Mouse (Mus musculus): ENCODE measurements around the gene Adam30. TPM values are rescaled to one million over a fixed set of nuclear protein-coding genes. Genes with fewer than 3 reads are reported as not detected.

Gene Adam30
- total RNA-seq, 2 experiments from 2014 or later = not detected

GRCm38 (mm10) chr3:98206977-98207376, 46.5 kb downstream of the Adam30 start:
- H3K27ac ChIP-seq = no peak overlapping the region
- no peak overlapping the region for H3K4me3 ChIP-seq
- intact Hi-C loops (cut with DNase I) = no loop called here
- no peak for DNase-seq
- TF ChIP-seq CTCF (IDR thresholded peaks at IDR 0.05) = no peak

GRCm38 (mm10) chr3:98209161-98209560, 48.7 kb downstream of the Adam30 start:
- TF ChIP-seq CTCF (IDR thresholded peaks at IDR 0.05) = no peak
- no peak for DNase-seq
- intact Hi-C loops (cut with DNase I) = no loop called here
- Histone ChIP-seq H3K27ac (no peak overlapping the region), H3K4me3 (no peak overlapping the region)

- intact Hi-C loops (cut with DNase I) = no loop called here
- H3K27ac ChIP-seq = no peak overlapping the region
- no peak for TF ChIP-seq CTCF (IDR thresholded peaks at IDR 0.05)
- no peak overlapping the region for H3K4me3 ChIP-seq
- DNase-seq = no peak
Measured at GRCm38 (mm10) chr3:98210860-98211259, 50.4 kb downstream of the Adam30 start.

- no peak for TF ChIP-seq CTCF (IDR thresholded peaks at IDR 0.05)
- Histone ChIP-seq H3K27ac (no peak overlapping the region), H3K4me3 (no peak overlapping the region)
- no peak for DNase-seq
- intact Hi-C loops (cut with DNase I) = no loop called here
Measured at GRCm38 (mm10) chr3:98211301-98212081, 51.1 kb downstream of the Adam30 start.

Other genes with a start within 250 kb of the Adam30 start
- 10 to 100 TPM in 1 of 2 experiments, 1 to 10 TPM in 1; 8.7 to 10.3 TPM for gene Notch2, start 147.1 kb upstream of the Adam30 start, total RNA-seq (2021)
- not detected for gene Reg4, start 61.5 kb downstream of the Adam30 start, total RNA-seq (2021)
- under 1 TPM; 0.56 to 0.71 TPM for gene Hmgcs2, start 119.8 kb downstream of the Adam30 start, total RNA-seq (2021)
- gene Phgdh, start 179.4 kb downstream of the Adam30 start, total RNA-seq (2021) = 1 to 10 TPM; 1.1 to 1.9 TPM
- gene Zfp697, start 221.8 kb downstream of the Adam30 start, total RNA-seq (2021) = 1 to 10 TPM; 1.1 to 1.6 TPM